Mouse (Mus musculus) neural tube, embryonic 13.5 days (tissue): ENCODE results near the gene Fam129b. TPM values are rescaled to one million over a fixed set of nuclear protein-coding genes. Genes with fewer than 3 reads are reported as not detected.

Source experiments
- ATAC-seq: fragments of 200-750 bp; cut with Nextera tagmentation; 2 replicates; pipeline ENCODE4 v1.8.0; 2017; ENCODE audit warnings: low read depth, mild to moderate bottlenecking, moderate TSS enrichment, moderate library complexity
- H3K27ac ChIP-seq: fragments of 300-500 bp; sonication (generic); replicated peaks from 2 replicates; pipeline ENCODE4 v1.5.1; 2015; ENCODE audit warnings: moderate library complexity, mild to moderate bottlenecking, inconsistent platforms
- H3K27me3 ChIP-seq: fragments of 300-500 bp; sonication (generic); 2 replicates; pipeline ENCODE4 v1.6.1; 2015; ENCODE audit warnings: mild to moderate bottlenecking, inconsistent platforms
- H3K36me3 ChIP-seq: fragments of 300-500 bp; sonication (generic); 2 replicates; pipeline ENCODE4 v1.6.1; 2015; ENCODE audit warnings: mild to moderate bottlenecking, inconsistent platforms
- H3K4me1 ChIP-seq: fragments of 300-500 bp; sonication (generic); replicated peaks from 2 replicates; pipeline ENCODE4 v1.6.1; 2015; ENCODE audit warnings: inconsistent platforms
- H3K4me2 ChIP-seq: fragments of 300-500 bp; sonication (generic); 2 replicates; pipeline ENCODE4 v1.6.1; 2015; ENCODE audit warnings: inconsistent platforms, mild to moderate bottlenecking, moderate library complexity
- H3K4me3 ChIP-seq: fragments of 300-500 bp; sonication (generic); 2 replicates; pipeline ENCODE4 v1.5.1; 2015; ENCODE audit warnings: mild to moderate bottlenecking, inconsistent platforms
- H3K9ac ChIP-seq: fragments of 300-500 bp; sonication (generic); 2 replicates; pipeline ENCODE4 v1.6.1; 2015; ENCODE audit warnings: moderate library complexity, mild to moderate bottlenecking, inconsistent platforms
- H3K9me3 ChIP-seq: fragments of 300-500 bp; sonication (generic); 2 replicates; pipeline ENCODE4 v1.6.1; 2016; ENCODE audit warnings: inconsistent platforms
- WGBS: fragments of 180-500 bp; shearing (Covaris S2); methylation state at CpG from one replicate; pipeline ENCODE4 v1.1.7; 2015; 5-methylcytosine and 5-hydroxymethylcytosine counted together
- polyA plus RNA-seq: library from polyadenylated mRNA; unstranded; fragments of >200 nt; fragmentation: Nextera tagmentation; extraction: Ambion mirVana; gene quantifications from 2 replicates; pipeline ENCODE4 v1.2.1, GENCODE M21; 2015

Fam129b gene
- polyA plus RNA-seq, 1 experiment from 2014 or later, result 37.3 TPM

DNA sequence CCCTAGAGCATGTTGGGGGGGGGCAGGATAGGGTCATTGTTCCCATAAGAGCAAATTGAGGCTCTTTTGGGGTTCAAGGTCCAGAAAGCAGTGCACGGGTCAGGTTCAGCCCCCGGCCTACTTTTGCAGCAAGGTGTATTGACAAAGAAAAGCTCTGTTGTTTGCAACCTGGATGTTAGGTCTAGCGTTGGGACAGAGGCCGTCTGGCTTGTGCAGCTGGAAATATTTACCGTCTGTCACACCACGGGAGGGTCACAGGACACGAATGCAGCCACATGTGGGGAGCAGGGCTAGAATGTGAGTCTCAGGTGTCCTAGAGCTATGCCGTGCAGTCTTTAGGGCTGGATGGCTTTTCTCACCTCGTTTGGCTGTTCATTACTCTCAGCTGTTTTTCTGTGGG lies 42.5 kb downstream of the Fam129b start:
- H3K4me1 ChIP-seq, result no peaks in the 10 kb centered on the region; the same call in 1 of the 2 replicates

GRCm38 (mm10) chr2:32921235-32921634 lies 45.3 kb downstream of the Fam129b start:
- Histone ChIP-seq H3K27ac (no peak overlapping the region), H3K27me3 (no peaks in the 10 kb centered on the region), H3K4me3 (no peak overlapping the region), H3K9ac (no peak overlapping the region), H3K36me3 (peaks cover 90% of the 10 kb centered on the region), H3K4me1 (no peaks in the 10 kb centered on the region), H3K9me3 (no peaks in the 10 kb centered on the region), H3K4me2 (no peak overlapping the region)
- ATAC-seq, result no peak
- 82% methylated on average over 7 of the region's 7 CpGs for WGBS

More for the DNA sequence above, 42.5 kb downstream of the Fam129b start:
- H3K27ac ChIP-seq, result no peak overlapping the region
- no peak for ATAC-seq
- no peak overlapping the region for H3K4me3 ChIP-seq
- no peak overlapping the region for H3K9ac ChIP-seq
- WGBS, result 77% methylated on average over 9 of the region's 9 CpGs
- no peaks in the 10 kb centered on the region for H3K27me3 ChIP-seq
- no peak overlapping the region for H3K4me2 ChIP-seq
- peaks cover 76% of the 10 kb centered on the region for H3K36me3 ChIP-seq
- H3K9me3 ChIP-seq, result no peaks in the 10 kb centered on the region

GRCm38 (mm10) chr2:32921801-32922380 lies 46.0 kb downstream of the Fam129b start:
- H3K27me3 ChIP-seq, result no peaks in the 10 kb centered on the region
- no peak overlapping the region for H3K4me2 ChIP-seq
- 92% methylated on average over 15 of the region's 15 CpGs for WGBS
- no peaks in the 10 kb centered on the region for H3K9me3 ChIP-seq
- no peak overlapping the region for H3K4me3 ChIP-seq
- H3K4me1 ChIP-seq, result no peaks in the 10 kb centered on the region
- no peak overlapping the region for H3K9ac ChIP-seq
- H3K27ac ChIP-seq, result no peak overlapping the region
- ATAC-seq, result no peak
- H3K36me3 ChIP-seq, result peaks cover 96% of the 10 kb centered on the region

DNA sequence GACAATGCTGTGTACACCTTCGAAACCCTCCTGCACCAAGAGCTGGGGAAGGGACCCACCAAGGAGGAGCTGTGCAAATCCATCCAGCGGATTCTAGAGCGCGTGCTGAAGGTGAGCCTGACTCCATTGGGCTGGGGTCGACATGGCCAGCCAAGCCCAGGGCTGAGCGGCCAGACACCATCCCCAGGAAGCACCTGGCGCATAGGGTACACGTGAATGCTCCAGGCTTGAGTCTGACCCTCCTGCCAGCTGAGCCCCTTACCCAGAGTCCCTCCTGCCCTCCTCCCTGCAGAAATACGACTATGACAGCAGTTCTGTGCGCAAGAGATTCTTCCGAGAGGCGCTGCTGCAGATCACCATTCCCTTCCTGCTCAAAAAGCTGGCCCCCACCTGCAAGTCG lies 46.6 kb downstream of the Fam129b start:
- Histone ChIP-seq H3K4me2 (no peak overlapping the region), H3K4me3 (no peak overlapping the region), H3K9ac (no peak overlapping the region), H3K36me3 (peaks cover 95% of the 10 kb centered on the region), H3K4me1 (no peaks in the 10 kb centered on the region), H3K27ac (no peak overlapping the region), H3K9me3 (no peaks in the 10 kb centered on the region), H3K27me3 (no peaks in the 10 kb centered on the region)
- no peak for ATAC-seq
- 90% methylated on average over 13 of the region's 13 CpGs for WGBS

DNA sequence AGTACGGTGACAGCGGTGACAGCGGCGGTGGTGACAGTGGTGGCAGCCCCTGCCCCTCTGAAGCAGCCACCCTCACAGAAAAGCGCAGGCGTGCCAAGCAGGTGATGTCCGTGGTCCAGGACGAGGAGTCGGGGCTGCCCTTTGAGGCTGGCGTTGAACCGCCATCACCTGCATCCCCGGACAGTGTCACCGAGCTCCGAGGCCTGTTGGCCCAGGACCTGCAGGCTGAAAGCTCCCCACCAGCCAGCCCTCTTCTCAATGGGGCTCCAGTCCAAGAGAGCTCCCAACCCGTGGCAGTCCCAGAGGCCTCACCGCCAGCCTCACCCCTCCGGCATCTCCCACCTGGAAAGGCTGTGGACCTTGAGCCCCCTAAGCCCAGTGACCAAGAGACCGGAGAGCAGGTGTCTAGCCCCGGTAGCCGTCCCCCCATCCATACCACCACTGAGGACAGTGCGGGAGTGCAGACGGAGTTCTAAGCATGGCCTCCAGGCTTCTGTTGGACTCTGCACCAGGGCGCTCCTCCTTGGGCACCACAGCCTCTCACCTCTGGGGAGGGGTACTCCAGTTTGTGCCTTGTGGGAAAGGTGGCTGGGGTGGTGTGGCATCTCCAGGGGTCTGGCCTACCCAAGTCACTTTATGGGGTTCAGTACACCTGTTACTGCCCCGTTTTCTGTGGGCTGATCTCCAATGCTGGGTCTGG lies 47.8 kb downstream of the Fam129b start:
- H3K36me3 ChIP-seq, result peaks cover 86% of the 10 kb centered on the region
- WGBS, result 93% methylated on average over 24 of the region's 24 CpGs
- no peaks in the 10 kb centered on the region for H3K9me3 ChIP-seq
- H3K27ac ChIP-seq, result no peak overlapping the region
- H3K4me3 ChIP-seq, result no peak overlapping the region
- no peak overlapping the region for H3K9ac ChIP-seq
- no peaks in the 10 kb centered on the region for H3K4me1 ChIP-seq
- H3K4me2 ChIP-seq, result no peak overlapping the region
- H3K27me3 ChIP-seq, result no peaks in the 10 kb centered on the region
- ATAC-seq, result no peak

- no peak for ATAC-seq
- H3K4me2 ChIP-seq, result no peak overlapping the region
- H3K27ac ChIP-seq, result no peak overlapping the region
- no peaks in the 10 kb centered on the region for H3K4me1 ChIP-seq
- WGBS, result 77% methylated on average over 10 of the region's 10 CpGs
- peaks cover 86% of the 10 kb centered on the region for H3K36me3 ChIP-seq
- H3K9me3 ChIP-seq, result no peaks in the 10 kb centered on the region
- H3K27me3 ChIP-seq, result no peaks in the 10 kb centered on the region
- no peak overlapping the region for H3K4me3 ChIP-seq
- H3K9ac ChIP-seq, result no peak overlapping the region
Measured at GRCm38 (mm10) chr2:32924306-32924844, 48.5 kb downstream of the Fam129b start.

- Histone ChIP-seq H3K9ac (no peak overlapping the region), H3K4me3 (no peak overlapping the region), H3K4me1 (no peaks in the 10 kb centered on the region), H3K27ac (no peak overlapping the region), H3K27me3 (no peaks in the 10 kb centered on the region), H3K36me3 (peaks cover 73% of the 10 kb centered on the region), H3K4me2 (no peak overlapping the region), H3K9me3 (no peaks in the 10 kb centered on the region)
- no peak for ATAC-seq
- 91% methylated on average over 12 of the region's 12 CpGs for WGBS
Measured at GRCm38 (mm10) chr2:32926330-32927075, 50.6 kb downstream of the Fam129b start.

DNA sequence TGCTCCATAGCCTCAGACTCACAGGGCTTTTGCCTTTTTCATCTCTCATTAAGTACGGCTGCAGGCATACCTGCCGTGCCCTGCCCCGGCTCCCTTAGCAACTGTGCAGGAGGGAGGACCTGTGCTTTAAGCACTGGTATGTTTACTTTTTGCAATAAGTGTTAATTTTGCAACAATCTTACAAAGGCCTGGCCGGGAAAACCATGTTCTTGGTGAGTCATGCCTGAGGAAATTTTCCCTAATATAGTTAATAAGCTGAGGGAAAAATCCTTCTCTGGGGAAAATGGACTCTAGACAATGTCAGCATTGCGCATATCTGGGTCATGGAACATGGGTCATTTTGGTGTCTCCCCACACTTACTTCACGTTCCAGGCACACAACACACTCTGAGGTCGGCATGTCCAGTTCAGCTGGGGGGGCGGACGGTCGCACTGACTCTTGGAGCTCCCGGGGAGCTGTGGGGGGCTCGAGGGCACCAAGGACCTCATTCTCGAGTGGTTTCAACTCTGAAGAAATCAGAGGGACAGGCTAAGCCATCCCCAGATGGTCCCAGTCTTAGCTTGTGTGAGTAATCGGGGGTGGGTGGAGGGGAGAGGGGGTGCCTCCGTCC lies 51.8 kb downstream of the Fam129b start:
- H3K27ac ChIP-seq, result no peak overlapping the region
- no peaks in the 10 kb centered on the region for H3K9me3 ChIP-seq
- no peak overlapping the region for H3K4me3 ChIP-seq
- peak; percentile 12; the same call in 1 of the 2 replicates for ATAC-seq
- peaks cover 70% of the 10 kb centered on the region for H3K36me3 ChIP-seq
- no peak overlapping the region for H3K9ac ChIP-seq
- 84% methylated on average over 15 of the region's 15 CpGs for WGBS
- H3K4me1 ChIP-seq, result no peaks in the 10 kb centered on the region
- no peaks in the 10 kb centered on the region for H3K27me3 ChIP-seq
- H3K4me2 ChIP-seq, result no peak overlapping the region

GRCm38 (mm10) chr2:32928235-32928946 lies 52.5 kb downstream of the Fam129b start:
- no peaks in the 10 kb centered on the region for H3K27me3 ChIP-seq
- no peak overlapping the region for H3K4me3 ChIP-seq
- H3K36me3 ChIP-seq, result peaks cover 70% of the 10 kb centered on the region
- H3K4me2 ChIP-seq, result no peak overlapping the region
- H3K4me1 ChIP-seq, result no peaks in the 10 kb centered on the region
- H3K9me3 ChIP-seq, result no peaks in the 10 kb centered on the region
- ATAC-seq, result peak; percentile 47
- H3K27ac ChIP-seq, result no peak overlapping the region
- 35% methylated on average over 10 of the region's 10 CpGs for WGBS
- H3K9ac ChIP-seq, result no peak overlapping the region

DNA sequence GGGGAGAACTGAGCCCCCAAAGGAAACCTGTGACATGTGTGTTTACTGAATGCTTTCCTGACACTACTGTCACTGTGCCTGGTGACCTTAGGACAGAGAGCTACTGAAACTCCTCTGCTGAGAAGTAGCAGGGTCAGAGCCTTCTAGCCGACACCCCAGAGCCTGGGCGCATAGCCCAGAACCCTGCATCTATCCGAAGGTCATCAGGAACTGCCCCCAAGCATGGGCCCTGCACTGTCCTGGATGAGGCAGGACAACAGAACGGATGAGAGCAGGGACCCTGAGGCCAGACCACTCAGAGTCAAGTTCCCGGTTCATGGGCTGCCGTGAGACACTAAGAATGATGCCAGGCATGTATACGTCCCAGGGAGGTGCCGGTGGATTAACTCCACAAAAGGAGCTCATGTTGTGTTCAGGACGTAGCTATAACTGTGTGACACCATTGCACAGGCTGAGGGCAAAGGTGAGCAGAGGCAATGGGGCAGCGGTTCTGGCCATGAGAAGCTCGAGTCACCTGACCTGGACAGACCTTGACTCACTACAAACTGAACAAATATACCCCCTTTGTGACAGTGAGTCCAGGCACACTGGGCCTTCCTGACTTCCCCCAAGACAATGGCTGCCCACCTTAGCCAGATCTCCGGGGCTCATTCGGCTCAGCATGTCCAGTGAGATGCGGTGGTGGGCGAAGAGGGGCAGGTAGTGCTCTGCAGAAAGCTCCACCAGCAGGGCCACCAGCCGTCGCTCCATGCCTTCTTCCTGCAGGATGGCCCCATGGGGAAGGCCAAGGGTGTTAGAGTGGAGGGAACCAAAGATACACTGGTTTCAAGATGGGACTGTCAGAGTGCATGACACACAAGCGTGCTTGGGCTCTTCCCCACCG lies 53.3 kb downstream of the Fam129b start:
- Histone ChIP-seq H3K4me2 (no peak overlapping the region), H3K9me3 (no peaks in the 10 kb centered on the region), H3K4me3 (no peak overlapping the region), H3K36me3 (peaks cover 70% of the 10 kb centered on the region), H3K9ac (no peak overlapping the region), H3K27me3 (no peaks in the 10 kb centered on the region), H3K4me1 (no peaks in the 10 kb centered on the region), H3K27ac (no peak overlapping the region)
- ATAC-seq, result no peak
- WGBS, result 87% methylated on average over 19 of the region's 19 CpGs

GRCm38 (mm10) chr2:32931730-32932129 lies 55.8 kb downstream of the Fam129b start:
- no peaks in the 10 kb centered on the region for H3K9me3 ChIP-seq
- no peak overlapping the region for H3K27ac ChIP-seq
- peaks cover 68% of the 10 kb centered on the region for H3K36me3 ChIP-seq
- no peaks in the 10 kb centered on the region for H3K4me1 ChIP-seq
- H3K4me3 ChIP-seq, result no peak overlapping the region
- H3K9ac ChIP-seq, result no peak overlapping the region
- WGBS, result 79% methylated on average over 7 of the region's 7 CpGs
- no peak overlapping the region for H3K4me2 ChIP-seq
- no peaks in the 10 kb centered on the region for H3K27me3 ChIP-seq
- no peak for ATAC-seq
